21 mouse cellular contexts compared by ENCODE assay signal in genomic region chrX:168848062-168848461, GRCm38 (mm10). TPM values are rescaled to one million over a fixed set of nuclear protein-coding genes. Genes with fewer than 3 reads are reported as not detected.
DNase-seq lines count a peak whose midpoint lies in the region; ATAC-seq and TF ChIP-seq lines count a peak whose summit lies in the region.
"Had no signal": no experiment of that assay in that cellular context is flagged by ENCODE, and none has a peak within 500 bp of the region (broad histone marks: within the 10 kb centered on the region; RNA-seq: fewer than 3 reads in every experiment).

No protein-coding gene starts in this region.

- no peak for TF ChIP-seq CTCF in CH12.LX (conservative IDR thresholded peaks at IDR 0.05 in 1 of 2, IDR thresholded peaks at IDR 0.05 in 1 of 2; ENCODE audit: low read depth in 2 of 2, low read length in 2 of 2)

- H3K9me3 ChIP-seq in CH12.LX (replicated peaks; ENCODE audit: low read length) = no peaks in the 10 kb centered on the region
- H3K9me3 ChIP-seq: embryonic facial prominence, embryonic 10.5 days; embryonic facial prominence, embryonic 12.5 days; forebrain, embryonic 13.5 days; forebrain, embryonic 15.5 days; G1E had no signal

- no peaks in the 10 kb centered on the region for H3K79me2 ChIP-seq in CH12.LX (replicated peaks; ENCODE audit: control insufficient read depth, extremely low read depth, insufficient read depth, poor library complexity, severe bottlenecking)

- H3K27ac ChIP-seq in CH12.LX (ENCODE audit: insufficient read depth, low read depth) = no peak overlapping the region
- H3K27ac ChIP-seq: embryonic facial prominence, embryonic 10.5 days; embryonic facial prominence, embryonic 12.5 days; forebrain, embryonic 13.5 days; forebrain, embryonic 15.5 days had no signal

- ATAC-seq in granulocyte monocyte progenitor cell, adult 5-6 weeks (replicated peaks; ENCODE audit: poor library complexity, severe bottlenecking) = peak; percentile 48
- peak; percentile 52; the same call in 1 of the 2 replicates for ATAC-seq in megakaryocyte progenitor cell, adult 5-6 weeks (replicated peaks; ENCODE audit: poor library complexity)
- ATAC-seq: activated CD4-positive, CD25-positive, alpha-beta regulatory T cell, adult 4 months; forebrain, embryonic 13.5 days; forebrain, embryonic 15.5 days; forebrain, postnatal 0 days; Patski had no signal

- no peak for TF ChIP-seq POLR2A in CH12.LX (IDR thresholded peaks at IDR 0.05; ENCODE audit: low read depth, low read length)

- in situ Hi-C loops in CH12.LX (cut with MboI; ENCODE audit: low pct_ligation_motif_present, low pct_unique_long_range_greater_than_20kb, low sequenced_read_pairs) = no loop called here

- no peak for TF ChIP-seq EP300 in CH12.LX (IDR thresholded peaks at IDR 0.05; ENCODE audit: low read length)

- H3K4me3 ChIP-seq in CH12.LX (replicated peaks in 1 of 3; ENCODE audit: low read depth in 2 of 3, low read length in 2 of 3, poor library complexity in 1 of 3) = no peak overlapping the region
- H3K4me3 ChIP-seq: embryonic facial prominence, embryonic 10.5 days; embryonic facial prominence, embryonic 12.5 days; forebrain, embryonic 13.5 days; forebrain, embryonic 15.5 days had no signal

- H3K4me1 ChIP-seq in CH12.LX (ENCODE audit: control insufficient read depth in 1 of 2, insufficient read depth in 2 of 2) = no peaks in the 10 kb centered on the region
- H3K4me1 ChIP-seq: embryonic facial prominence, embryonic 10.5 days; embryonic facial prominence, embryonic 12.5 days; forebrain, embryonic 13.5 days; forebrain, embryonic 15.5 days had no signal

- H3K36me3 ChIP-seq in CH12.LX (replicated peaks in 1 of 2; ENCODE audit: control insufficient read depth in 1 of 2, insufficient read depth in 1 of 2, low read length in 1 of 2) = no peaks in the 10 kb centered on the region
- H3K36me3 ChIP-seq: embryonic facial prominence, embryonic 10.5 days; embryonic facial prominence, embryonic 12.5 days; forebrain, embryonic 15.5 days; G1E had no signal

- H3K27me3 ChIP-seq in CH12.LX (replicated peaks) = no peaks in the 10 kb centered on the region
- H3K27me3 ChIP-seq: embryonic facial prominence, embryonic 12.5 days; forebrain, embryonic 13.5 days; forebrain, embryonic 15.5 days had no signal

- H3K9ac ChIP-seq in CH12.LX (ENCODE audit: insufficient read depth, low read depth) = no peak overlapping the region
- H3K9ac ChIP-seq: embryonic facial prominence, embryonic 12.5 days; forebrain, embryonic 13.5 days; forebrain, embryonic 15.5 days; forebrain, postnatal 0 days had no signal

- TF ChIP-seq RAD21 in CH12.LX (IDR thresholded peaks at IDR 0.05; ENCODE audit: low read depth, low read length) = no peak

- dilution Hi-C loops in CH12.LX (cut with MboI; ENCODE audit: extremely low pct_ligation_motif_present, extremely low pct_unique_long_range_greater_than_20kb, low sequenced_read_pairs) = no loop called here

- no peak overlapping the region for H3K4me2 ChIP-seq in CH12.LX (ENCODE audit: insufficient read depth, low read depth, poor library complexity, severe bottlenecking)
- H3K4me2 ChIP-seq: embryonic facial prominence, embryonic 12.5 days; forebrain, embryonic 13.5 days; forebrain, embryonic 15.5 days had no signal

- DNase-seq in CH12.LX (ENCODE audit: extremely low read depth) = peak; percentile 3
- DNase-seq in embryo, embryonic 10 days (ENCODE audit: low spot score) = no peak
- DNase-seq in layer of hippocampus, adult 8-10 months (ENCODE audit: low spot score in 2 of 2) = no peak
- DNase-seq: adrenal gland, adult 8-10 months; adrenal gland, postnatal 14 days; adrenal gland, postnatal 36 days; cerebellum, adult 11-12 months; cerebellum, adult 2 months; cerebellum, adult 9-10 months; cerebellum, postnatal 10 days; cerebellum, postnatal 25 days; forebrain, postnatal 0 days had no signal

TF ChIP-seq in CH12.LX, 34 proteins besides CTCF, POLR2A, EP300 and RAD21:
- TF ChIP-seq PAX5 (IDR thresholded peaks at IDR 0.05; ENCODE audit: low read length) (no peak), SMC3 (IDR thresholded peaks at IDR 0.05; ENCODE audit: low read depth, low read length) (no peak), HCFC1 (IDR thresholded peaks at IDR 0.05; ENCODE audit: low read depth, low read length) (no peak), USF2 (conservative IDR thresholded peaks at IDR 0.05; ENCODE audit: low read depth, low read length) (no peak), NRF1 (IDR thresholded peaks at IDR 0.05; ENCODE audit: low read depth, low read length) (no peak), E2F4 (IDR thresholded peaks at IDR 0.05; ENCODE audit: insufficient replicate concordance, low read depth, low read length) (no peak), UBTF (IDR thresholded peaks at IDR 0.05; ENCODE audit: low read depth, low read length) (no peak), MAFK (IDR thresholded peaks at IDR 0.05; ENCODE audit: insufficient replicate concordance, low read length) (no peak), TCF12 (IDR thresholded peaks at IDR 0.05; ENCODE audit: low read depth, low read length) (no peak), ELF1 (IDR thresholded peaks at IDR 0.05; ENCODE audit: low read depth, low read length) (no peak), ZC3H11A (IDR thresholded peaks at IDR 0.05; ENCODE audit: low read depth, low read length) (no peak), MXI1 (IDR thresholded peaks at IDR 0.05; ENCODE audit: low read depth, low read length) (no peak), POLR2AphosphoS2 (IDR thresholded peaks at IDR 0.05; ENCODE audit: low read depth, low read length) (no peak), ETS1 (conservative IDR thresholded peaks at IDR 0.05; ENCODE audit: low read depth, low read length) (no peak), MEF2A (IDR thresholded peaks at IDR 0.05; ENCODE audit: borderline replicate concordance, low read depth, low read length) (no peak)
TF ChIP-seq in CH12.LX: peak in this region for 0.

RNA-seq across cellular contexts. Expression of gene Arhgap6, which starts 53.2 kb away (rescaled TPM):
- total RNA-seq in CH12.LX (2012; rRNA removed) = 0.08 and 0.13 TPM in 2 replicates
- 0.46 and 0.54 TPM in 2 replicates for total RNA-seq in CH12.LX (2014; rRNA removed)
- 0.38 and 0.47 TPM in 2 replicates for polyA plus RNA-seq in CH12.LX (2012; ENCODE audit: insufficient read length, low read depth)
- 3.6 and 6.6 TPM in 2 replicates for total RNA-seq in granulocyte monocyte progenitor cell, adult 5-6 weeks (2014; fragmentation: Nextera tagmentation)
- 1.6 and 4.3 TPM in 2 replicates for total RNA-seq in granulocyte monocyte progenitor cell, adult 5-6 weeks (2017)
- 2.7 and 5.7 TPM in 2 replicates for total RNA-seq in megakaryocyte progenitor cell, adult 5-6 weeks (2015)
- total RNA-seq in megakaryocyte progenitor cell, adult 5-6 weeks (2017) = 3.5 TPM in 2 replicates
- total RNA-seq in layer of hippocampus, adult 8-10 months (2022) = 1 to 10 TPM; 4.0 to 4.9 (median 4.2) TPM
